Mouse (Mus musculus) c-Kit-positive CD71-positive TER-119-negative erythroid progenitor cells, embryonic 14.5 days (primary cell): ENCODE data around the gene Ufc1.
A peak's percentile ranks its signal among the peaks of the same experiment; 100 is the strongest.
"Not testable (repeated sequence)": the region's sequence is repeated elsewhere in the genome, so short reads cannot be mapped to it uniquely, and the experiment has no call there.

Experiments
- DNase-seq: peaks from one replicate; pipeline ENCODE4 v3.0.0-alpha.2; 2013; ENCODE audit warnings: low read depth

Ufc1 gene

DNA sequence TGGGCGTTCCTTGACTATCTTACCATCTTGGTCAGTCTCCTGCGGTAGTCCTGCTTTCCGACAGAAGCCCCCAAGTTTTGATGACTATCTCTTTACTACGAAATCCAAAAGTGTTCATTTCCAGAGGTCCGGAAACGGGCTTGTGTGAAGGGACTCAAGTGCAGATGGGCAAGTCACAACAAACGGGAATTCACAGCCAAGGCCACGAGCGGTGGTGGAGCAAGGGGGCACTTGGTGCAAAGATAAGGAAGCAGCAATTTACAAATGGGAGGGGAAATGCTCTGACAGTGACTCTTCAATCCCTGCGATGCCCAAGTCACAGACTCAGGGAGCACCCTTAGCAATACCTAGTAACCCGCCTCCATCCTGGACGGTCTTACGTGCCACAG is 47.4 kb downstream of the Ufc1 start:
- no peak for DNase-seq

DNA sequence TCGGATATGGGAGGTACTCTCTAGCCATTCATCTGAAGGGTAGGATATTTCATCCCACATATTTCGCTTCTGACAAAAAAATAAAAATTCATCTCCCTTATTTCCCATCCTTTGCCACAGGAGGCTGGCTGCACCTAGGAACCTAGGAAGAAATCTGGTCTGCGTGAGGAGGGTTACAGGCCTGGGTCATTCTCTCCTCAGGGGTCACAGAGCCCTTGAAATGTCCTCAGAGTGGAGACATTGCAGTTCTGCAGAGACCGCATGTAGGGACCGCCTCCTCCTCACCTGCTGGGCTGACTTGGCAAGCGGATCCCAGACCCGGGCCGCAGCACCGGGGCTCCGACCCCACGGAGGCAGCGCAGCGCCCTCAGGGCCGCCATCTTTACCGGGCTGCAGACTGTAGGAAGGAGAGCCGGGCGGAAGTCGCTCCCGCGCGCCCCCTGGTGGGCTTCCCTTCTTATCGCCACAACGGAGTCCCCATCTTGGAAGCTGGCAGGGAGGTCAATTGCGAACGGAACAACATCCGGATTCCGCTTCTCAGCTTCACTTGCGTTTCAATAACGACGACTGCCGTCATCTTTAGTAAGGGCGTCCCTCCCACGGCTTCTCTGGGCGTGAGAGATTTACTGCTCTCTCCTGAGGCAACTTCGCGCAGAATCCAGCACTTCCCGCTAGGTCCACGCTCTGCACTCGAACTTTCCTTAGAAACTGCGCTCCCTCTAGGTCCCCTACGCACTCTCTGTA is 47.9 kb downstream of the Ufc1 start:
- DNase-seq = peak; percentile 95

DNA sequence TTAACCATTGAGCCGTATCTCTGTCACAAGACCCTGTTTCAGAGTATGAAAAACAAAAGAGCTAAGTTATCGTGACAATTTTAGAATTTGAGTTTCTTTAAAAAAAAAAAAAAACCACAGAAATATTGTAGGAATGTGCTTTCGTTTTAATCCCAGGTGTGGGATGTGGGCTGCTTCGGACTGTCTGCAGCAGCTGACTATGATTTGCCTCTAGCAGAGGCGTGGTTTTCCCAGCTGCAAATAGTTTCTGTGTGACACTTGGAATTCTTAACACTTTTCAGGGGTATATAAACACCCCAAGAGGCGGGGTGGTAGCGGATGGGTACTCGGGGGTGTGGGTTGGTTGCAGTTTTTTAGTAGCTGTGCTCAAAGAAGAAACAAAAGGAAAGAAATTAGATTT is 49.5 kb downstream of the Ufc1 start:
- DNase-seq = no peak

DNA sequence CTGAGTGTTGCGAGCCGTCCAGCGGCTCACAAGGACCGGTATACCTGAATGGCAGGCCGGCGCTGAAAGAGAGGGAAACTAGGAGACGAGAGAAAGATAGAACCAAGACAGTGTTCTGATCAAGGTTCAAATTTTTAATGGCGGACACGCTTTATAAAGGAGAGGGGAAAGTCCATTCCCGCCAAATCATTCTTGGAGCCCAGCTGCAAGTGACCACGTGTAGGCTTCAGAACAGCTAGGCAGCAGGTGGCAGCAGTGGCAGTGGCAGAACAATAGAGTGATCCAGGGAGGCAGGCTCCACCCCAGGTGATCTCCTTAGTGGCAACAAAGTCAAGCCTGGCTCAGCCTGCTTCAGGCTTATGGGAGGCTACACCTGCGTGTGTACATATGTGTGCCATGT is 52.9 kb downstream of the Ufc1 start:
- DNase-seq = not testable (repeated sequence)

DNA sequence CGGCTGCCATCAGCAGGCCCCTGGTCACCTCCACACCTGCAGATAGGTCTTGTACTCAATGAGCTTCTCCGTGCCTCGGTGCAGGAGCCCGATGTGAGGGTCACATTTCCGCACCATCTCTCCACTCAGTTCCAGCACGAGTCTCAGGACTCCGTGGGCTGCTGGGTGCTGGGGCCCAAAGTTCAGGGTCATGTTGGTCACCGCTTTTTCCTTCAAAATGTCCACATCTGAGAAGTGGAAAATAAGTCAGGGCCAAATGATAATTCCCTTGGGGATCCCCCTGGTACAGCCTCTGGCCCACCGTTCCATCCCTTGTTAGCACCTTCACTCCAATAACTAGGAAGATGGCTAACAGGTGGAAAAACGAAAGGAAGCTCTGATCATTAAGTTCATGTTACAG is 53.9 kb downstream of the Ufc1 start:
- DNase-seq = no peak

DNA sequence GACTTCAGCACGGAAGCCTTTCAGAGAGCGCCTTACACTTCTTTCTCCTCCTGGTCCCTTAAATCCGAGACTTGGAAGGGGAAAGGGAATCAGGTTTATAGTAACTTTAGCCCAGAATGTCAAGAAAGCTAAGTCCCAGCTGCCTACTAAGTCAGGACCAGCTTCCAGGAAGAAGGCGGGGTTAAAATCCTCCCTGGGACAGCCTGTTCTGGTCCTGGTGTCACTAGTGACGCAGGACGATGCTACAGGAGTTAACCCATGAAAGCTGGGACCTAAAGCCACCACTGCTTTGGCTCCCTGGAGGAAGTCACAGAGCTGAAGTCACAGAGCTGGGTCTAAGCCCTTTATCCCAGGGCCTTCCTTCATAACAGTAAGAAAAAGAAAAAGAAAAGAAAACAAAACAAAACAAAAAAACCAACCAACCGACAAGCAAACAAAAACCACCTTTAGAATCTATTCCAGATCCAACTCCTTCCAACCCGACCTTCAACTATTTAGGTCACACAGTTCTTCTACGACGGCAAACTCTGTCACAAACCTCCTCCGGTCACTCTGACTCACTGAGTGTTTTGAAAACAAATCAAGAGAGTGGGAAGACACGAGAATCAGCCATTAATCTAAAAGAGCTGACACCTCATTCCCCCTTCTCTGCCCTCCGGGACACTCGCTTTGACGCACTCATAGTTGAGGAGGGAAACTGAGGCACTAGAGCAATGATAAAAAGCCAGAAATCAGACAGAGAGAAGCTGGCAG is 54.7 kb downstream of the Ufc1 start:
- no peak for DNase-seq
